Mouse (Mus musculus) 3134 (cell line): ENCODE measurements around the gene Mpc1.

Experiments
- DNase-seq: peaks from one replicate; pipeline ENCODE4 v3.0.0-alpha.2; 2011; ENCODE audit warnings: low spot score; ENCODE audit not compliant: insufficient read length; ENCODE audit errors: extremely low read depth

The Mpc1 gene

DNA sequence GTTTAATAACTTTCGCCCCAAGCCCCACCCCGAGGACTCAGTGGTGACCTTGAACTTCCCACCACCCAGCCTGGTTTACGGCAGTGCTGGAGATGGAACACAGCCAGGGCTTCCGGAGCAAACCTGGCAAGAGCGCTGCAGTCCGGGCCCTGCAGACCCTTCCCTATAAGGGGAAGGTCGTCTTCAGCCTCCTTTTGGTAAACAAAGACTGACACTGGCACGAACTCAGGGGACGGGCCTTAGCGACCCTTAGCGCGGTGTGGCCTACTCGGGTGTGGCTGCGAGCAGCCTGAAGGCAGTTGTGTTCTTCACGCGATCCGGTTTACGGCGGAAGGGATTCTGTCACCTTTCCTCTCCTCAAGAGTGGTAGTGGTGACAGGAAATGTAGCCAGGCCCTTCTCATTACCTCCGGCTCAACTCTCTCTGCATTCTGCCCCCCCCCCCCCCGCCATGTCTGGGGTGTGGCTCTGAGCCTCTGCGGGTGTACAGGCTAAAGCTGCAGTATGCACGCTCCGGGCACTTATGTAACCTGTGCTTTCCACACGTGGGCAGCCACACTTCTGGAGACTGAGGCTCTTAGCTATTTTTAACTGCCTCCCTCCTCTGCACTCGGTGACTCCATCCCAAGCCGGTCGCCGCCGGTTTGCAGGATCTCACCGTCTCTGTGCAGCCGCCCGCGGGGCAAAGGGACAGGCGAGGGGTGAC, at the start of gene Mpc1:
Gene Mpc1 (plus strand): TSS at position 84 of the 705 bp plus-strand sequence.
- peak; percentile 82 for DNase-seq

DNA sequence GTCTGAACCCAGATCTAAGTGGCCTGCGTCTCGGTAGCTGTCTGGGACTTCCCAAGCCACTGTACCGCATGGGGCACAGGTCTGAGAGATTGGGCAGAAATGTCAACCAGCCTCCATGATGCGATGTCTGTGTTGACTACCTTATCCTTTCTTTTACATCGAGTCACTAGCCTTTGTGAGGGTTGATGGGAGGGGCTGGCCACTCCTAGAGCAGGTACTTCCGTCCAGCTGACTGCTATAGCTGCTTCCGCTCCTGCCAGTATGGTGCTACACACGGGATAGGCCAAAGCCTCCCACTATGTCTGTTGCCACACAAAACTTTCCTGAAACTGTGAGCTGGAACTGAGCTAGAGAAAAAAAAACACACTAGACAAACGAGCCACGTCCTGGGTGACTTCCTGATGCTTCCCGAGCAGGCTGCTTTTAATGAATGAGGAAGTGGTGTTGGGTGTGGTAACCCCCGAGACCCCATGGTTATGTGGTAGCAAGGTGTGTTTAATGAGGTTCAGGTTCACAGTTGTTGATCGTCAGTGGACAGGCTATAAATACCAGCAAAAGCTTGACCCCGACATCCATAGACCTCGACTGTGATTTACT, 49.0 kb upstream of the Mpc1 start:
- DNase-seq = no peak

DNA sequence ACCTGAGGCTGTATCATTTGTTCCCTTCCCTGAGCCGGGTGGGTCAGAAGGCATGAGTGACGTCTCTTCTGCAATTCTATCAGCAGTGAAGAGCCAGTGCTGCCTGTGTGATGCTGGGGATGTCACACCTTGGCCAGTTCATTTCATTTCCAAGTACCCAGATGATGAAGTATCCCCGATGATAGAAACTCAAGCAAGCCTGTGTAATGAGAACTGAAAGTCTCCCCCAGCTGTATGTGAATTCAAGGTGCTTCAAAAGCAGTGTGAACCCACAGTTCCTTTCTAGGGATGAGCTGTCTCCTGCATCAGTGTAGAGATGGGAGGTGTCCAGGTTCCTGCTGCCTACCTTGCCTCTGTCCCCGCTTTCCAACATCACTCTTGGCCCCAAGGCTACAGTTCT, 48.2 kb upstream of the Mpc1 start:
- no peak for DNase-seq

DNA sequence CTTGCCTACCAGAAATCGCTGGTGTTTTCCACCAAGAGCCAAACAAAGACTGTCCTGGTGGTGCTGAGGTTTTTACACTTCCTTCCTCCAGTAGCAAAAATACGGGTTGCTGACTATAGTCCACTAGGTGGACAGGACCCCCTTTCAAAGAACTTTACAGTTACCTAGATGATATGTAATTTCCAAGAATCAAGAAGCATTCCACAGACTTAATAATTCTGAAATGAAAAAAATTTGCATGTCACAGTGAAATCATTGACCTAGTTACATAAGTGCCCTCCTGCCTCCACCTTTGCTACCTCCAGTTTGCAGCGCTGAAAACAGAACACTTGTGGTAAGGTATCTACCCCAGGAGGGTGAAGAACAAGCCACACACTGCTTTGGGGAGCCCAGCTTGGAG, 47.0 kb upstream of the Mpc1 start, which contains the start of gene Ccr6:
Gene Ccr6 (plus strand): TSS at position 301 of the 400 bp plus-strand sequence.
- DNase-seq = no peak

DNA sequence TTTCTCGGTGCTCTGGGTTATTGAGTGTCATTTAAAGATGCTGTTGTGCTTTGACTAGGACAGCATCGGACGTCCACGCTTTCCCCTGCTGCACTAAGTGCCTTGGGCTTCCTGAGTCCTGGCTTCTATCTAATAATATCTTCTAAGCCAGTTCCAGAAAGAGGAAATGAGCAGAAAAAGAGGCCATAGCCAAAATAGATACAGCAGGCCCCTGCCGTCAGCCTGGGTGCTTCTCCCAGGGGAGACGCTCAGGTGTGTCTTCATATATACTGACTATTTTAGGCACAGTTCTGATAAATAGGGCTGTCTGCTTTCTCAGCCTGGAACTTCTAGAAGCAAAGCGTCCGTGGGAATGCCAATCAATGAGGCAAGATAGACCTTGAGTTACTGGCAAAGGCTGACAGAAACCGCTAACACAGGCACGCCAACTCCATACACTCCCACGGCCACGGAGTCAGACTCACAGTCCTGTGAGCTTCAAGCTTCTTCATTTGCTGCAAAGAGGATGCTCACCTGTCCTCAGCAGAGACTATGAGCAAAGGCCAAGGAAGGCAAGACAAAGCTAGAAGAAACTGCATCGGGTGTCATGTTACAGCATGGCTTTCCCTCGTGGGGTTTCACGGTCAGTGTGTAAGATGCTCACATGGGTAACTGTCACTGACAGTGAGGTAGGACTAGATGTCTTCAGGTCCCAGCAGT, 44.5 kb upstream of the Mpc1 start:
- DNase-seq = no peak

DNA sequence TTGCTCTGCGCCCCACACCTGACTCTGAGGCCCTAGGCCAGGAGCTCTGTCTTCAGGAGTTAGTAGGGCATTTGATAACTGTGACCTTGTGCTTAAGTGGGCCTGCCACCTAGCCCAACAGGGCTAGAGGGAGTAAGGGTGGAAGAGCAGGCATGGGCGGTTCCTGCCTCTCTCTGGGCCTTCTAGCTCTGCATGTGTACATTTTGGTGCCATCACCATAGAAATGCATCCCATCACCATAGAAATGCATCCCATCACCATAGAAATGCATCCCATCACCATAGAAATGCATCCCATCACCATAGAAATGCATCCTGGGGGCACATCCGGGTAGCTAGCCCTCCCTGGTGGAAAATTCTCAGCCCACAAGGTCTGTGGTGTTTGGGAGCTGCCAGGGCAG, 43.1 kb upstream of the Mpc1 start:
- no peak for DNase-seq

DNA sequence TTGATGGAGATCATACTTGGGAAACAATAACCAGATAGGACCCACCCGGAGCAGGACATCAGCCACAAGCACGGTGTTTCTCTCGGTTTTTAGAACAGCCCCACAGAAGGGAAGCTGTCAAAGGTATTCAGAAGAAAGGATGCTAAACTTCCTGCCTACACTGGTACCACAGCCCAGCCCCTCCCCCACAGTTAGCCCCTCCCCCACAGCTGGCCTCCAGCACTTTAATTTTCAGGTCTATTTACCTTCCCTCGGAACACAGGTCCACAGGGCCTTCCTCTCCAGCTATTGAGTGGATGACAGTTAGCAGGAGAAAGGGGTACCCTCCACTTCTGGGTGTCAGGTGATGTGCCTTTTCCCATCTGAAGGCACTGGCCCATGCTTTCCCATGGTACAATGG, 42.2 kb upstream of the Mpc1 start:
- DNase-seq = no peak

DNA sequence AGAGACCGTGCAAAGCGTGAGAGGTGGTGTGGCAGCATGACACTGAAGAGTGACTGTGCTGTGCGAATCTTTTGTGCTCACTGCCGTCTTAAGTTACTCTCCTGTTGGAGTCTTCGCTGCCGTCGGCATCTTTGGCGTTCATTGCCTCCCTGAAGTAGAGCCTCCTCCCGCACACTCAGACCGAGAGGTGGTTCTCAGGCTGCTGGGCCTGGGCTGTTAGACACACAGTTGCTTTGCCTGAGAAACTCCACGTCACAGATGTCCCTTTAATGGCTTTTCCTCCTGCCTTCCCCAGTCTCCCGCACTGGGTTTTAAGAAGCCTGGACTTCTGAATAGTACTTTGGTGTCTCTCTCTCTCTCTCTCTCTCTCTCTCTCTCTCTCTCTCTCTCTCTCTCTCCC, 41.1 kb upstream of the Mpc1 start:
- no peak for DNase-seq

DNA sequence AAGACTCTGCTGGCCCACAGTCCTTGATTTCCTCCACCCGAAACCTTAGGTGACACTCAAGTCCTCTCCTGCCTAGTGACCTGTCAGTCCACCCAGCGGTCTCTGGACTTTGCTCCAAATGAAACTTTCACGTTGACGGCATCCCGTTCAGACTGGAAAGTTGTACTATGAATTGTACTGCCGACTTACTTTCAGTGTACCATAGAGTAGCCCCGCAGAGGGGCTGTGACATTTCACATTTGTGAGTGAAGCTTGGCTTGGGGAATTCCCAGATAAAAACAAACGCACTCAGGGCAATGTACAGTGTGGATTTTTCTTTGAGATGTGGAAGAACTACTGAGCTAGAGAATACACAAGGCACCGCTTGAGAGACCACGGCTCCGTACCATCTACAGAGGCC, 40.5 kb upstream of the Mpc1 start:
- no peak for DNase-seq

DNA sequence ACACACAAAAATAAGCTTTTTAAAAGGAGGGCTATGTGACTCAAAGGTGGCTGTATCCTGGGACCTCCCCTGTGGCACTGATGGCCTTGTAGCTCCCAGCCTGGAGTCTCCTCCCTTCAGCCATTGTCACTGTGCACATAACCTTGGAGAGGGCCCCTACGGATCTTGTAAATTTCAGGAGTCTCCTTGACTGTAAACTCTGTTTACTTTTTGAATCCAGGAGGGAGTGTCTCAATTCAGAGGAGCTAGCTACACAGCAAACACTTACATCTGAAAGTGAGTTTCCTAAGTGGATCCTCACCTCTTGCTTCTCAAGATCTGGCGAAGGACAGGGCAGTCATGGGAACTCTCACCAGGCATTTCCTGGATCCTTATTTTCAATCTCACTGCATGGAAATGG, 38.6 kb upstream of the Mpc1 start:
- no peak for DNase-seq

DNA sequence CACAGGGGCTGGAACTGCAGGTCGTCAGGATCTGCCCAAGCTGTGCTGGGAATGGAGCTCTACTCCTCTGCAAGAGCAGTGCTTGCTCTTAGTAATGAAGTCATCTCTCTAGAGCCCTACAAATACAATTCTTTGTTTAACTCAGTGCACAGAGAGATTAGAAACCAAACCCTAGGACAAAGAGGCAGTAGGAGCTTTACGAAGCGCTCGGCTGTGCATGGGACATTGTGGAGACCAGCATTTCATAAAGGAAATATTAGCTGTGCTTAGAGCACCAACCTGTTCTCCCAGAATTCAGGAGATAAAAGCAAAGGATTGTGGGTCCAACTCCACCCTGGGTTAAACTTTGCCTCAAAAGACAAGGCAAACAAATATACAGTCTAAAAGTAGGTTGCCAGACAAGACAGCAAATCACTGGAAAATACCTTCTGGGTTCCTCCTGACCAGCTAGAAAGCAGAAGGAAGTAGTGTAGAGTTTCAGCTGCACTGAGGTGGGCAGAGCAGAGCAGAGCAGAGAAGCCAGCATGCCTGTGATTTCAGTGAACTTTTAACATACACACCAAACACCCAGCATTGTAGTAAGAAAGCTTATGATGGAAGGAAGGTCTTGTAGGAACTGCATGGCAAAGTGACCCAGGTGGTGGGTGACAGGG, 36.5 kb upstream of the Mpc1 start:
- no peak for DNase-seq

DNA sequence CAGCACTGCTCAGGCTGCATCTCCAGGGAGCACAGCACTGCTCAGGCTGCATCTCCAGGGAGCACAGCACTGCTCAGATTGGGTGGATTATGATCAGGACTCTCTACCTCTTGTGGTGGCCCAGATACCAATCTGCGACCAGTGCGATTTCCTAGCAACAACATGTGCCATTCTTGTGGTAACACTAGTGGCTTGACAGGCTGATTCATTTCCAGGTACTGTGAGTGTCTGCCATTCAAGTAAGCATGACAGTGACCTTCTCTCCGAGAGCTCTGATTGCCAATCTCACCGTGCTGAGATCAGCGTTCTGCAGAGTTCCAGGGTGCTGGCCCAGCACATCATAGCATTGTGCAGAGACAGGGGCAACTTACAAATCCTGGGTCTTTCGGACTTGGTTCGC, 31.0 kb upstream of the Mpc1 start:
- DNase-seq = no peak

DNA sequence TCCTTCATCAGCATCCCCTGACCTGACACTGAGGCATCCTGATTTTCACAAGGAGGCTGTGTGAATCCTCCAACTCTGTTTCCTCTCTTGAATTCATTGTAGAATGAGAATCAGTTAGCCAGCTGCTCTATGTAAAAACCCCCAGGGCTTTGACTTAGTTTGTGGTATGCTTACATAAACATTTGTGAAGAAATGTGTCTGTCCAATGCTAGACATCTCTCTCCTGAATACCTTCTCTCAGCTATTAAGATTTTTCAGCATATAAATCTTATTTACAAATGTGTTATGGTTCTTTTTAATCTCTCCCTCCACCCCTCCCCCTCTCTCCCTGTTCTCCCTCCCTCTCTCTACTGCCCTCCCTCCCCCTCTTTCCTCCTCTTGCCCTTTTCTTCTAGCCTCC, 28.4 kb upstream of the Mpc1 start:
- no peak for DNase-seq

DNA sequence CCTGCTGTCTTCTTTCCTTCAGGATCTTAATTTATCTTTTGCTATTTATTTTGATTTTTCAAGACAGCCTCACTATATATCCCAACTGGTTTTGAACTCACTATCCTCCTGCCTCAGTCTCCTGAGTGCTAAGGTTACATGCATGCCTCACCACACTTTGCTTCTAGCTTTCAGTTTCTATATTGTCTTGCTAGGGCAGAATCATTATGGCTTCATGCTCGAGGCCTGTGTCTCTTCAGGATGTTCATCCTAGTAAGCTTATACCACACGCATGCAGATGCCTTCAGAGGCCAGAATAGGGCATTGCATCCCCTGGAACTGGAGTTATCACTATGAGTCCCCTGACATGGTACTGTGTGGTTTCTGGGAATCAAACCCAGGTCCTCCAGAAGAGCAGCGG, 27.8 kb upstream of the Mpc1 start:
- no peak for DNase-seq

DNA sequence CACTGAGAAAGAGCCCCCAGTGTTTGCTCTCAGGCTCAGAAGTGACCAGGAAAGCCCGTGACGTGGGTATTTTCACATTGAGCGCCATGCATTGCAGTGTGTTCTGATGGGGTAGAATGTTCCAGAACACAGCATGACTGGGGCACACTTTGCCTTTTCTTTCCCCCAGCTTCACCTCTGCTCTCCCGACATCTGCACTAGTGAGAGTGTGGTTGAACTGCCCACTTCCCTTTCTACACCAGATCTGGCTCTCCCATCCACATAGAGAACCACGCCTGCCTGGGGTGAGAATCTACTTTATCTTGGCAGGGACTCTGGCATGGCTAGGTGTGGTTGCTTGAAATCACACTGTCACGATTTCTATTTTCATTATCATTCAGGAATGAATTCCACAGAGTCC, 27.1 kb upstream of the Mpc1 start:
- no peak for DNase-seq

DNA sequence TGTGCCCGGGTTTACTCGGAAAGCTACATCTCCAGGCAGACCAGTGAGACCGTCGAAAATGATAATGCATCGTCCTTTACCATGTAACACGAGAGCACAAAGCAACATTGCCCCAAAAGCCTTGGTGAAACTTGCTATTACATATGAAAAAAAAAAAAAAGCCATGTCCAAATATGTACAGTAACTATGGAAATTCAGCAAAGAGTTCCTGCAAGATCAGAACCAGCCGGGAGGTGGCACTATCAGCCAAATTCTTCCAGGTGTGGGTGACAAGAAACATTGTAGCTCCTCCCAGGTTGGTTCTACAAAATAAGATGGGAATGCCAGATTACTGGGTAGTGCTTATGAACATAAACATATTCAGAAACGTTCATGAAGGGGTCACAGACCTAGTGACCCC, 25.7 kb upstream of the Mpc1 start:
- DNase-seq = no peak

DNA sequence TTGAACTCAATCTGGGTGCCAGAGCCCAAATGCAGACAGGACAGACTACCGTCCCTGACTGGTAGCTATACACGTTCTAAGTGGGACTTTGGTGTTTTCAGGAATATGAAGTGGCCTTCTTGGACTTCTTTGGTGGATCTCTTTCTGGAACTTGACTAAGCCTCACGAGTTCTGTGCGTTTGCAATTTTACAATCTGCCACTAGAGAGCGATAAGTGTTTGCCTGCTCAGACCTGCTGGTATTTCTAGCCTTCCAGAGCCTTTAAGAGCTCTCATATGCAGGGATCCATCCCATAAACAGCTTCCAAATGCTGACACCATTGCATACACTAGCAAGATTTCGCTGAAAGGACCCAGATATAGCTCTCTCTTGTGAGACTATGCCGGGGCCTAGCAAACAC, 18.1 kb upstream of the Mpc1 start:
- peak; percentile 29 for DNase-seq

DNA sequence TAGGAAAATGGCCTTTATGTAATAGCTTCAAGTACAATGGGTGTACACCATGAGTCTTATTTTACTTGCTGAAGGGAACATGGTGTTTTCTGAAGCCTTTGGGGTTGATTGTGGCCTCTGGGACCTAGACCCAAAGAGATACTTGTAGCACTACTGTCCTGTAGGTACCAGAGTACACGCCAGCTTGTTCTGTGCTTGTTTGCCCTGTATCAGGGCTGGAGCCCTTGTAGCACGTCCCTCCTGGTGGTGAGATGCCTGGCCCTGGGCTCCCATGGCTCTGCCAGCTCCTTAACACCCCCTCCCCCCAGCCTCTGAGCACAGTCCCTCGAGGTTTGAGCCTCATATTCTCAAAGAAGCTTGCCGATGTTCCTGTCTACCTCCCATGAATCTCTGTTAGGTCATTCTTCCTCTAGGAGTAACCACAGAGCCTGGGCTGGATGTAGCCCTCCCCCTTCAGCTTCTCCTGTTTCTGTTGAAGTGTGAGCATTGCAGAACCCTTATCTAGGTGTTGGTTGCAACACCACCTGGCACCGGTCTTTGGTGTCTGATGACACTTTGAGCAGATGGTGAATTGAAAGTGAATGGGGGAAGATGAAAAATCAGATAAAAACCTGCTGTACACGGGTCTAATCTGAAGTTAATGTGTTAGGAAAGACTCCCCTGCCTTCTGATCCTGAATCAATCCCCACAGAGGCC, 10.5 kb upstream of the Mpc1 start:
- DNase-seq = no peak

DNA sequence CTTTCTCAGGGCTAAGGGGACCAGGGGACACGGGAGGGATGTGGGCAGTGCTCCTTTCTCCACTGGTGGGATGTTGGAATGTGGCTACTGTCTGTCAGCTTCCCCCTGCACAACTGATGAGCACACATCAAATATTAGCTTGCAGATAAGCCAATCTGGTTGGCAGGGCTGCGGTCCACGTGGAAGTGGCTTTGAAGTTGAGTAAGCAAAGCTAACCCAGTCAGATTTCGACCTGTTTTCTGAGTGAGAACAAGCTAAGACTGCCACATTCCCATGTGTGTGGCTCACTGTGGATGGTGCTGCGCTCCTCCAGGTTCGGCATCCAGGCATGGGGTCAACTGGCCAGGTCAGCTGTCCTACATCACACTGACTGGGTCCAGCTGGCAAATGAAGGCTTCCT, 9.8 kb upstream of the Mpc1 start:
- DNase-seq = no peak

DNA sequence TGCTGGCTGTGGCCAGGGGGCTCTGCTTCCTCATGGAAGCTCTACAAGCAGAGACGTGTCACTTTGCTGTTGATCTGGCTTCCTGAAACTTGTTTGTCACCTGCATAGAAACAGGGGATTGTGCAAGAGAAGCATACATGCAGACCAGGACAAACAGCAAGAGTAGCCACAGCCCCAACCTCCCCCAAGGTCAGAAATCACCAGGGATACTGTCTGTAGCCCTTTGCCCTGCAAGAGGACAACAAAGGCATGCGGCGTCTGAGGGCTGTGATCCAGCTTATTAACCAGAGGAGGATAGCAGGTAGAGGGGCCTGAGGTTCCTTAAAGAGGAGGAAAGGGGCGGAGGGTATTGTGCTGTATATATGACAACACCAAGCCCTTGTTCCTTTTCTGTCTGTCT, 6.6 kb upstream of the Mpc1 start:
- no peak for DNase-seq

DNA sequence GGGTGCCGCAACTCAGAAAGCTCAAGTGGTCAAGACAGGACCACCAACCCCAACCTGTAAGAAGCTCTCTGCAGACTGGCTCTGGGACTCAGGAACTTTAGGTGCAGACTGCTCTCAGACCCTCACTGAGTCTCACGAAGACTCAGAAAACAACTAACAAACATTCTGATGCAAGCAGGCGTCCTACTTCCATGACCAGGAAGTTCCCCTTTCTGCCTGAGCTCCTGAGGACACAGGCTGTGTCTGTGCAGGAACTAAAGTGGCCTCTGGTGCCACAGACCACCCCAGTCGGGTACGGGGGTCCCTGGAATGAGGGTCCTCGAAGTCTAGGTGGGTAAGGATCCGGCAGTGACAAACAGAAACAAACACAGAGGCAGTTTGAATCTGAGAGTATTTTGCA, 6.0 kb upstream of the Mpc1 start:
- DNase-seq = no peak
